Mouse (Mus musculus) spleen, adult 18-20 months (tissue): Measurements from ENCODE around the gene Zfp541.

Experiments used
- DNase-seq, 2 experiments: peaks; one replicate each; pipeline ENCODE4 v3.0.0; 2022; ENCODE audit warnings: mixed read lengths in 2 of 2

Zfp541 gene

GRCm38 (mm10) chr7:16129846-16130691 lies 68.5 kb downstream of the Zfp541 start:
- no peak for DNase-seq

- no peak for DNase-seq
Observed at GRCm38 (mm10) chr7:16130956-16131634, 69.5 kb downstream of the Zfp541 start.

- no peak for DNase-seq
Observed at GRCm38 (mm10) chr7:16132161-16132581, 70.6 kb downstream of the Zfp541 start.

- no peak for DNase-seq
Observed at GRCm38 (mm10) chr7:16132926-16133325, 71.3 kb downstream of the Zfp541 start.

GRCm38 (mm10) chr7:16133691-16134090 lies 72.1 kb downstream of the Zfp541 start:
- DNase-seq = no peak

GRCm38 (mm10) chr7:16134951-16135392 lies 73.4 kb downstream of the Zfp541 start:
- DNase-seq = no peak
